Mouse (Mus musculus) cerebellum, adult 2 months (tissue): ENCODE data around the gene Snx22. TPM values are rescaled to one million over a fixed set of nuclear protein-coding genes. Genes with fewer than 3 reads are reported as not detected.

Experiments
- DNase-seq, 2 experiments: peaks; one replicate each; pipeline ENCODE4 v3.0.0; 2021
- H3K27ac ChIP-seq: fragments of 200-500 bp; 2 replicates; pipeline ENCODE4 v1.5.1; 2012; ENCODE audit warnings: low read length, control low read depth, inconsistent platforms; ENCODE audit not compliant: insufficient read depth
- H3K27me3 ChIP-seq: fragments of 200-500 bp; 2 replicates; pipeline ENCODE4 v1.6.1; 2012; ENCODE audit warnings: inconsistent platforms, mild to moderate bottlenecking, low read length, moderate library complexity; ENCODE audit not compliant: control insufficient read depth, insufficient read depth
- H3K4me1 ChIP-seq: fragments of 200-500 bp; 2 replicates; pipeline ENCODE4 v1.6.1; 2011; ENCODE audit warnings: low read length; ENCODE audit not compliant: control insufficient read depth, insufficient read depth
- H3K4me3 ChIP-seq: fragments of 200-500 bp; replicated peaks from 2 replicates; pipeline ENCODE3; 2011; ENCODE audit warnings: mild to moderate bottlenecking, low read depth, low read length, control low read depth; ENCODE audit not compliant: insufficient read depth
- CTCF ChIP-seq: fragments of 200-500 bp; IDR thresholded peaks from 2 replicates; pipeline ENCODE4 v1.5.1; 2011; ENCODE audit warnings: low read depth, mild to moderate bottlenecking, control low read depth, low read length, moderate library complexity, borderline replicate concordance; ENCODE audit not compliant: insufficient read depth
- POLR2A ChIP-seq: fragments of 200-500 bp; IDR thresholded peaks from 2 replicates; pipeline ENCODE4 v1.6.1; 2011; ENCODE audit warnings: low read length, control low read depth, borderline replicate concordance; ENCODE audit not compliant: insufficient read depth
- WGBS: fragments of 180-500 bp; shearing (Covaris S2); methylation state at CpG from one replicate; pipeline ENCODE4 v1.1.7; 2018; 5-methylcytosine and 5-hydroxymethylcytosine counted together
- polyA plus RNA-seq: library from polyadenylated mRNA; depleted of rRNA; stranded (reverse); fragments of >200 nt; gene quantifications from 2 replicates; pipeline ENCODE4 v1.2.3, GENCODE M21; 2012

Gene Snx22
- polyA plus RNA-seq, 1 experiment: 9.7 TPM

DNA sequence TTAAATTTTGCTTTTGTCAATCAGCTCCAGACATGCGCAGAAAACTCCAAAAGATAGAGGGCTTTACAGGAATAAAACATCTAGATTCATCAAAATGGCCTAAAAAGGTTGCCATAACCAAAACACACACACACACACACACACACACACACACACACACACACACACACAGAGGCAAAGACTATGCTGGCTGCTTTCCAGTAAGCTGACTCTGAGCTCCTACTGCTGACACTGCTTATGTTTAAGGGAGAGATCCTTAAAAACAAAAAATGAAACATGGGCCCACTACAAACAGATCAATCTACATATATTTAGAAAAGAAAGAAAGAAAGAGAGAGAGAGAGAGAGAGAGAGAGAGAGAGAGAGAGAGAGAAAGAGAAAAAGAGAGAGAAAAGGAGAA lies 16.8 kb downstream of the Snx22 start:
- no peaks in the 10 kb centered on the region for H3K4me1 ChIP-seq
- no peak overlapping the region for H3K27ac ChIP-seq
- WGBS: 97% methylated on average over 1 of the region's 1 CpGs
- TF ChIP-seq POLR2A (no peak), CTCF (no peak)
- H3K27me3 ChIP-seq: no peaks in the 10 kb centered on the region
- no peak for DNase-seq
- no peak overlapping the region for H3K4me3 ChIP-seq

GRCm38 (mm10) chr9:66051493-66051892 lies 18.0 kb downstream of the Snx22 start:
- no peak for DNase-seq
- Histone ChIP-seq H3K27me3 (no peaks in the 10 kb centered on the region), H3K27ac (no peak overlapping the region), H3K4me3 (no peak overlapping the region), H3K4me1 (no peaks in the 10 kb centered on the region)
- 64% methylated on average over 4 of the region's 4 CpGs for WGBS
- TF ChIP-seq CTCF: no peak
- no peak for TF ChIP-seq POLR2A

- TF ChIP-seq POLR2A (no peak), CTCF (no peak)
These were observed 19.5 kb downstream of the Snx22 start for GRCm38 (mm10) chr9:66049931-66050601.

GRCm38 (mm10) chr9:66043241-66043640 lies 26.3 kb downstream of the Snx22 start:
- H3K4me1 ChIP-seq: no peaks in the 10 kb centered on the region
- no peak overlapping the region for H3K4me3 ChIP-seq
- DNase-seq: no peak
- TF ChIP-seq POLR2A (no peak), CTCF (no peak)
- no peak overlapping the region for H3K27ac ChIP-seq
- H3K27me3 ChIP-seq: no peaks in the 10 kb centered on the region
- over 99% methylated on average over 3 of the region's 3 CpGs for WGBS

More at GRCm38 (mm10) chr9:66049931-66050601, 19.5 kb downstream of the Snx22 start:
- 50% methylated on average over 6 of the region's 6 CpGs for WGBS
- Histone ChIP-seq H3K4me3 (no peak overlapping the region), H3K27ac (no peak overlapping the region), H3K27me3 (no peaks in the 10 kb centered on the region), H3K4me1 (no peaks in the 10 kb centered on the region)
- DNase-seq: no peak

DNA sequence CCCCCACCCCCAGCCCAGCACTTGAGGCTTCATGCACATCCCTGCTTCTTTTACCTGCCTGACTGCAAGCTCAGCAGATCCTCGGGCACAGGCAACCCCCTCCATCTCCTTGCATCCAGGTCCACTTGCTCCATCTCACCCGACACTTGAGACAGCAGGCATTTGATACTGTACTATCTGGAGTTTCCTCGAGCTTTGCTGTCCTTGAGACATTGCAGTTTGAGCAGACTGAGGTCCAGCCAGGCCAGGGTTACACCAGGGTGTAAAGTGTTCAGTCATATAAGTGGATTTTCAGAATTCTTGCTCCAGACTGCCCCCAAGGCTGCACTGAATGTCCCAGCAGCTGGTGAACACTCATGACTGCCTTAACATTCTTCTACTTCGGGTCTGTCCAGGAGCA lies 27.2 kb downstream of the Snx22 start:
- H3K27me3 ChIP-seq: no peaks in the 10 kb centered on the region
- no peak for DNase-seq
- TF ChIP-seq CTCF: no peak
- no peak for TF ChIP-seq POLR2A
- H3K4me1 ChIP-seq: no peaks in the 10 kb centered on the region
- H3K4me3 ChIP-seq: no peak overlapping the region
- H3K27ac ChIP-seq: no peak overlapping the region
- WGBS: 85% methylated on average over 4 of the region's 4 CpGs

GRCm38 (mm10) chr9:66040801-66041200 lies 28.7 kb downstream of the Snx22 start:
- DNase-seq: no peak
- WGBS: 84% methylated on average over 3 of the region's 3 CpGs
- TF ChIP-seq CTCF (no peak), POLR2A (no peak)
- H3K27ac ChIP-seq: no peak overlapping the region
- no peaks in the 10 kb centered on the region for H3K4me1 ChIP-seq
- no peaks in the 10 kb centered on the region for H3K27me3 ChIP-seq
- H3K4me3 ChIP-seq: no peak overlapping the region

GRCm38 (mm10) chr9:66039290-66039689 lies 30.2 kb downstream of the Snx22 start:
- WGBS: 65% methylated on average over 4 of the region's 4 CpGs
- TF ChIP-seq POLR2A (no peak), CTCF (no peak)
- DNase-seq: no peak
- Histone ChIP-seq H3K27ac (no peak overlapping the region), H3K4me1 (no peaks in the 10 kb centered on the region), H3K27me3 (no peaks in the 10 kb centered on the region), H3K4me3 (no peak overlapping the region)

DNA sequence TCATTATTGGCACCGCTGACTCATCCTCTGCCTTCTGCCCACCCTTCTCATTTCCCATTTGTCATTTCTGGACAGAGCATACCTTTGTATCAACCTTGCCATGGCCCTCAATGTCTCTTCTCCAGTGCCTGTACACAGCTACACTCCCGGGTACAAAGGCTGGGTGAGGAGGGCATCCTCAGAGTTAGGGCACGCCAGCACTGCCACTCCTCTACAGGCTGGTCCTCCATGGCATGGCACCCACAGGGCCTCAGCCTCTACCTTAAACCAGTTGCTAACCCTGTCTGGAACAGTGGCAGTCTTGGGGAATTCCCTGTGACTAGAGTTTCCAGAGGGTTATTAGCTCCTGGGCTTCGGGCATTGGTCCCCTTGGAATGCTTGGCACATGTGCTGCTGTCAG lies 30.9 kb downstream of the Snx22 start:
- H3K27me3 ChIP-seq: no peaks in the 10 kb centered on the region
- DNase-seq: no peak
- no peak overlapping the region for H3K4me3 ChIP-seq
- 92% methylated on average over 4 of the region's 4 CpGs for WGBS
- H3K4me1 ChIP-seq: no peaks in the 10 kb centered on the region
- no peak for TF ChIP-seq POLR2A
- no peak for TF ChIP-seq CTCF
- no peak overlapping the region for H3K27ac ChIP-seq

DNA sequence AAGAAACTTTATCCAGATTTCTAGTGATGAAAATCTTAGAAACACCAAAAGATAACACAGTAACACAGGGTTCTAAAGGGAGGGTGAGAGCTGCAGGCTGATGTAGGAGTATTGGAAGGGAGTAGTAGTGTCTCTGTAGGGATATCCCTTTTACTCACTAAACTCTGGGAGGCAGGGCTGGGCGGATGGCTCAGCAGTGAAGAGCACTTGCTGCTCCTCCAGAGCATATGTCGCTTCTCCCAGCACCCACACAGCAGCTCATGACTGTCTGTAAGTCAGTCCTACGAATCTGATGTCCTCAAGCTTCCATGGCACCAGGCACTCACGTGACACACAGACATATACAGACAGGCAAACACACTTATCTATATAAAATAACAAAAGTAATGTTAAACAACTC lies 31.4 kb downstream of the Snx22 start:
- no peak overlapping the region for H3K4me3 ChIP-seq
- WGBS: 89% methylated on average over 4 of the region's 4 CpGs
- no peak for DNase-seq
- no peak overlapping the region for H3K27ac ChIP-seq
- no peaks in the 10 kb centered on the region for H3K27me3 ChIP-seq
- no peaks in the 10 kb centered on the region for H3K4me1 ChIP-seq
- no peak for TF ChIP-seq CTCF
- TF ChIP-seq POLR2A: no peak
